Mouse (Mus musculus): Measurements from ENCODE around the gene Ppp1r14b. TPM values are rescaled to one million over a fixed set of nuclear protein-coding genes. Genes with fewer than 3 reads are reported as not detected.
A peak's percentile ranks its signal among the peaks of the same experiment; 100 is the strongest.

Gene Ppp1r14b
- polyA plus RNA-seq, 1 experiment from 2014 or later: 224 TPM

GRCm38 (mm10) chr19:6939106-6940002 is 35.4 kb upstream of the Ppp1r14b start:
- Histone ChIP-seq H3K4me2 (no peak overlapping the region), H3K9ac (no peak overlapping the region), H3K27ac (ENCODE audit: low read depth) (no peak overlapping the region), H3K27me3 (ENCODE audit: insufficient read depth, low read length) (peaks cover 19% of the 10 kb centered on the region), H3K4me3 (ENCODE audit: low read depth, low read length) (no peak overlapping the region), H3K36me3 (ENCODE audit: insufficient read depth) (no peaks in the 10 kb centered on the region), H3K9me3 (ENCODE audit: low read depth, low read length) (no peaks in the 10 kb centered on the region), H3K4me1 (ENCODE audit: insufficient read depth) (peaks cover 9% of the 10 kb centered on the region)
- no peak for DNase-seq
- ATAC-seq (ENCODE audit: insufficient read depth): no peak
- WGBS: 84% methylated on average over 20 of the region's 20 CpGs
- no peak for TF ChIP-seq CTCF (IDR thresholded peaks at IDR 0.05; ENCODE audit: low read depth)

- H3K36me3 ChIP-seq (ENCODE audit: insufficient read depth): 0 out of 2 replicates have a peak, but pooled peaks cover 4% of the 10 kb centered on the region
- TF ChIP-seq CTCF (IDR thresholded peaks at IDR 0.05; ENCODE audit: low read depth): no peak
- no peaks in the 10 kb centered on the region for H3K9me3 ChIP-seq (ENCODE audit: low read depth, low read length)
- WGBS: 21% methylated on average over 29 of the region's 29 CpGs
- peaks cover 6% of the 10 kb centered on the region for H3K27me3 ChIP-seq (ENCODE audit: insufficient read depth, low read length)
- H3K9ac ChIP-seq: peak overlapping the region; percentile 72
- peak overlapping the region; percentile 98 for H3K4me2 ChIP-seq
- H3K4me3 ChIP-seq (ENCODE audit: low read depth, low read length): peak overlapping the region; percentile 80
- ATAC-seq (ENCODE audit: insufficient read depth) (peak; percentile 4; the same call in 1 of the 2 replicates), DNase-seq (peak; percentile 40)
- no peak overlapping the region for H3K27ac ChIP-seq (ENCODE audit: low read depth)
- H3K4me1 ChIP-seq (ENCODE audit: insufficient read depth): peaks cover 9% of the 10 kb centered on the region
Measured at GRCm38 (mm10) chr19:6940396-6941351, 34.1 kb upstream of the Ppp1r14b start.

GRCm38 (mm10) chr19:6941372-6942248 is 33.2 kb upstream of the Ppp1r14b start, which contains the start of gene Bad:
TSS of gene Bad (plus strand) at chr19:6941861.
- ATAC-seq (ENCODE audit: insufficient read depth) (peak; percentile 84), DNase-seq (peak; percentile 98)
- Histone ChIP-seq H3K4me2 (peak within 1 kb of the TSS; percentile 98), H3K4me3 (ENCODE audit: low read depth, low read length) (peak within 1 kb of the TSS; percentile 80), H3K27ac (ENCODE audit: low read depth) (peak within 1 kb of the TSS; percentile 97), H3K36me3 (ENCODE audit: insufficient read depth) (0 out of 2 replicates have a peak, but pooled peaks cover 4% of the 10 kb centered on the region), H3K9me3 (ENCODE audit: low read depth, low read length) (no peaks in the 10 kb centered on the region), H3K4me1 (ENCODE audit: insufficient read depth) (peaks cover 9% of the 10 kb centered on the region), H3K27me3 (ENCODE audit: insufficient read depth, low read length) (no peaks in the 10 kb centered on the region), H3K9ac (peak within 1 kb of the TSS; percentile 72)
- WGBS: under 1% methylated on average over 83 of the region's 83 CpGs
- TF ChIP-seq CTCF (IDR thresholded peaks at IDR 0.05; ENCODE audit: low read depth): no peak; the same call in 1 of the 2 replicates

- Histone ChIP-seq H3K4me1 (ENCODE audit: insufficient read depth) (peaks cover 9% of the 10 kb centered on the region), H3K4me2 (peak within 1 kb of the TSS; percentile 98), H3K27ac (ENCODE audit: low read depth) (peak within 1 kb of the TSS; percentile 97), H3K27me3 (ENCODE audit: insufficient read depth, low read length) (no peaks in the 10 kb centered on the region), H3K36me3 (ENCODE audit: insufficient read depth) (0 out of 2 replicates have a peak, but pooled peaks cover 4% of the 10 kb centered on the region), H3K9me3 (ENCODE audit: low read depth, low read length) (no peaks in the 10 kb centered on the region), H3K4me3 (ENCODE audit: low read depth, low read length) (peak within 1 kb of the TSS; percentile 80), H3K9ac (peak within 1 kb of the TSS; percentile 72)
- no peak for TF ChIP-seq CTCF (IDR thresholded peaks at IDR 0.05; ENCODE audit: low read depth)
- DNase-seq (peak; percentile 96), ATAC-seq (ENCODE audit: insufficient read depth) (peak; percentile 92)
- under 1% methylated on average over 27 of the region's 27 CpGs for WGBS
Measured at GRCm38 (mm10) chr19:6942249-6942691, 32.5 kb upstream of the Ppp1r14b start, which contains the start of gene Gpr137. TSS of gene Gpr137 (minus strand) at chr19:6942480.

GRCm38 (mm10) chr19:6942764-6943163 is 32.0 kb upstream of the Ppp1r14b start:
- Histone ChIP-seq H3K27ac (ENCODE audit: low read depth) (peak overlapping the region; percentile 68; the same call in 1 of the 2 replicates), H3K4me3 (ENCODE audit: low read depth, low read length) (peak overlapping the region; percentile 80), H3K9me3 (ENCODE audit: low read depth, low read length) (no peaks in the 10 kb centered on the region), H3K4me2 (peak overlapping the region; percentile 98), H3K27me3 (ENCODE audit: insufficient read depth, low read length) (no peaks in the 10 kb centered on the region), H3K9ac (peak overlapping the region; percentile 72), H3K36me3 (ENCODE audit: insufficient read depth) (0 out of 2 replicates have a peak, but pooled peaks cover 4% of the 10 kb centered on the region), H3K4me1 (ENCODE audit: insufficient read depth) (peaks cover 9% of the 10 kb centered on the region)
- DNase-seq: no peak
- WGBS: 22% methylated on average over 5 of the region's 5 CpGs
- peak; percentile 2; the same call in 1 of the 2 replicates for ATAC-seq (ENCODE audit: insufficient read depth)
- TF ChIP-seq CTCF (IDR thresholded peaks at IDR 0.05; ENCODE audit: low read depth): no peak

GRCm38 (mm10) chr19:6943709-6944108 is 31.1 kb upstream of the Ppp1r14b start:
- TF ChIP-seq CTCF (IDR thresholded peaks at IDR 0.05; ENCODE audit: low read depth): no peak
- Histone ChIP-seq H3K9me3 (ENCODE audit: low read depth, low read length) (no peaks in the 10 kb centered on the region), H3K27me3 (ENCODE audit: insufficient read depth, low read length) (no peaks in the 10 kb centered on the region), H3K4me3 (ENCODE audit: low read depth, low read length) (no peak overlapping the region), H3K27ac (ENCODE audit: low read depth) (no peak overlapping the region), H3K36me3 (ENCODE audit: insufficient read depth) (0 out of 2 replicates have a peak, but pooled peaks cover 4% of the 10 kb centered on the region), H3K4me2 (no peak overlapping the region), H3K9ac (no peak overlapping the region), H3K4me1 (ENCODE audit: insufficient read depth) (peaks cover 9% of the 10 kb centered on the region)
- DNase-seq (no peak), ATAC-seq (ENCODE audit: insufficient read depth) (no peak)
- 86% methylated on average over 6 of the region's 6 CpGs for WGBS

Measured in lung, embryonic 14.5 days (tissue).